Mouse (Mus musculus): ENCODE data around the gene Minpp1.

GRCm38 (mm10) chr19:32495034-32495433 lies 9.5 kb downstream of the Minpp1 start:
- TF ChIP-seq CTCF (IDR thresholded peaks at IDR 0.05; ENCODE audit: low read depth, low read length) (no peak), POLR2A (IDR thresholded peaks at IDR 0.05; ENCODE audit: extremely low read depth, insufficient read depth, low read length) (no peak)

Measured in liver, adult 2 months (tissue).